Mouse (Mus musculus): ENCODE measurements around the gene Mettl21e. TPM values are rescaled to one million over a fixed set of nuclear protein-coding genes. Genes with fewer than 3 reads are reported as not detected.

The Mettl21e gene
- polyA plus RNA-seq (2015; fragmentation: Nextera tagmentation; extraction: Ambion mirVana) = 0.17 TPM in 1 of 2 replicates, not detected in the other

DNA sequence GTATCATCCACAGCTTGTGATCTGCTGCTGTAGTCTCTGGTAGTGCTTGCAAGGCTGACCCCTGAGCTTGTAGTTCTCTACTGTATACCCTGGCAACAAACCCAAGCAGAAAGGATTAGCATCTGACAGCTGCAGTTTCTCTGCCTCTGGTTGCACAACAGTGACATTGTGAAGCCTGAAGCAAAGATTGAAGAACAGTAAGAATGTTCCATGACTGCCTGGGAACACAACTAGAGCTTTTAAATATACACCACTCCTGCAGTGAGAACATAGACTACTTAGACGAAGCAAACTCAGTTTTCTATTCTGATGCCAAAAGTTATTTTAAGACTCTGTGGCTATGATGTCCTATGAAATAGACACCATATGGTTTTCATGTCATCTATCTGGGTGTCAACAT lies at the start of gene Mettl21e:
TSS of gene Mettl21e (minus strand) at position 86 of the 400 bp plus-strand sequence.

Other genes with a start within 250 kb of the Mettl21e start
- gene Mettl21c, start 198.9 kb downstream of the Mettl21e start, polyA plus RNA-seq (2015; fragmentation: Nextera tagmentation; extraction: Ambion mirVana) = 0.21 and 0.28 TPM in 2 replicates
- gene Gm8251, start 157.0 kb downstream of the Mettl21e start, polyA plus RNA-seq (2015; fragmentation: Nextera tagmentation; extraction: Ambion mirVana) = not detected in 2 replicates
- 27.0 and 33.0 TPM in 2 replicates for gene Tex30, start 116.5 kb downstream of the Mettl21e start, polyA plus RNA-seq (2015; fragmentation: Nextera tagmentation; extraction: Ambion mirVana)
- 23.7 and 25.8 TPM in 2 replicates for gene Kdelc1, start 100.2 kb downstream of the Mettl21e start, polyA plus RNA-seq (2015; fragmentation: Nextera tagmentation; extraction: Ambion mirVana)
- gene Bivm, start 100.0 kb downstream of the Mettl21e start, polyA plus RNA-seq (2015; fragmentation: Nextera tagmentation; extraction: Ambion mirVana) = 6.4 and 8.4 TPM in 2 replicates
- gene Ercc5, start 71.2 kb downstream of the Mettl21e start, polyA plus RNA-seq (2015; fragmentation: Nextera tagmentation; extraction: Ambion mirVana) = 12.5 and 13.0 TPM in 2 replicates

Measured in urinary bladder, postnatal 0 days (tissue).